Mouse (Mus musculus) cortical plate, adult 2 months (tissue): Measurements from ENCODE around the gene Cd28.

ENCODE experiments used
- CTCF ChIP-seq: fragments of 200-500 bp; IDR thresholded peaks from 2 replicates; pipeline ENCODE4 v1.5.1; 2011; ENCODE audit warnings: mild to moderate bottlenecking, control low read depth, low read length; ENCODE audit not compliant: insufficient read depth; ENCODE audit errors: extremely low read depth
- POLR2A ChIP-seq: fragments of 200-500 bp; IDR thresholded peaks from 2 replicates; pipeline ENCODE4 v1.6.1; 2011; ENCODE audit warnings: mild to moderate bottlenecking, low read length, control low read depth; ENCODE audit not compliant: insufficient read depth; ENCODE audit errors: extremely low read depth

GRCm38 (mm10) chr1:60670172-60670571 is 46.4 kb upstream of the Cd28 start:
- TF ChIP-seq CTCF, result no peak
- TF ChIP-seq POLR2A, result no peak
